Mouse (Mus musculus) bone marrow macrophage, adult 2 months (primary cell): ENCODE measurements around the gene Traip.

Source experiments
- CTCF ChIP-seq: IDR thresholded peaks from 2 replicates; pipeline ENCODE4 v1.5.1; 2012; ENCODE audit warnings: low read depth, mild to moderate bottlenecking, low read length, moderate library complexity
- POLR2A ChIP-seq: IDR thresholded peaks from 2 replicates; pipeline ENCODE4 v1.6.1; 2012; ENCODE audit warnings: mild to moderate bottlenecking, low read depth, low read length, borderline replicate concordance

DNA sequence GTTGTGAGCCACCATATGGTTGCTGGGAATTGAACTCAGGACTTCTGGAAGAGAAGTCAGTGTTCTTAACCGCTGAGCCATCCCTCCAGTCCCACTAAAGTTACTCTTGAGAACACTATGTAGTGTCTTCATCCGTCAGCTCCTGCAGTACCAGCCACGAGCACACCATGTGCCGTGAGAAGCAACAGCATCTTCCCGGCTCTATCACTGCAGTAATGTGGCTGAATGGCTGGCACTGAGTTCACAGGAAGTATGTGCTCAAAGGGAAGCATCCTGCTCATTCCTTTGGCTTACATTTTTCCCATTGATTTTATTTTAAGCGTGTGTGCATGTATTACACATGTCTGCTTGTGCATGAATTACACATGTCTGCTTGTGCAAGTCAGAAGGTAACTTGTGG, 17.5 kb downstream of the Traip start:
- TF ChIP-seq POLR2A (no peak), CTCF (no peak)
